8 mouse cellular contexts compared by ENCODE assay signal in the genomic region with DNA sequence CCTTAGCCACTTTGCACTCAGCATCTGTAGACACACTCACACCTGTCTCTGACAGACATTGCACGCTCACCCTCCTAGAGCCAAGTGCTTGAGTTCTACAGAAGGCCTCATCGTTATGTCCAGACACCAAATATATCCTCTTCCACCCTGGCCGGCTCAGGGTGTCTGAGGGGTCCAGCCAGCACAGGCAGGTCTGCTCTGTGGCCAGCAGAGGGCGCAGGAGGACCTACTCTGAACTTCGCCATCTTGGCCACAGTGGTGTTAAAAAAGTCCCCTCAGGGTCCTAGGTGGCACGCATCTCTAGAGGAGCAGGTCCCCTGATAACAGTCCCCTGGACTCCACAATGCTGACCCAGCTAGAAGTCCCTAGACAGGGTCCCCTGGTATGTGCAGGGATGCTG.
DNase-seq lines count a peak whose midpoint lies in the region; ATAC-seq and TF ChIP-seq lines count a peak whose summit lies in the region.

No protein-coding gene starts in this region.

- ATAC-seq in forebrain, embryonic 13.5 days = peak; percentile 38; the same call in 1 of the 2 replicates

- intact Hi-C loops in heart, postnatal 36 days (cut with DNase I) = loop anchor here (1.0 to 5.0 kb wide), 3 partner anchors 103 to 305 kb away; no protein-coding TSS in a partner anchor

- H3K9me3 ChIP-seq in forebrain, embryonic 13.5 days (replicated peaks) = no peaks in the 10 kb centered on the region

- no peak overlapping the region for H3K27ac ChIP-seq in forebrain, embryonic 13.5 days

- no peak overlapping the region for H3K4me2 ChIP-seq in forebrain, embryonic 13.5 days

- H3K27me3 ChIP-seq in forebrain, embryonic 13.5 days = no peaks in the 10 kb centered on the region

- WGBS in forebrain, embryonic 13.5 days = 10% methylated on average over 6 of the region's 6 CpGs
- 5% methylated on average over 6 of the region's 6 CpGs for WGBS in lung, adult 2 months

- H3K9ac ChIP-seq in forebrain, embryonic 13.5 days = no peak overlapping the region

- no peak for TF ChIP-seq POLR2A in lung, adult 2 months (IDR thresholded peaks at IDR 0.05; ENCODE audit: borderline replicate concordance, extremely low read depth, low read depth, low read length)

- peaks cover 18% of the 10 kb centered on the region for H3K4me1 ChIP-seq in forebrain, embryonic 13.5 days
- no peaks in the 10 kb centered on the region; the same call in 1 of the 2 replicates for H3K4me1 ChIP-seq in lung, adult 2 months (ENCODE audit: control insufficient read depth, insufficient read depth, low read length)

- TF ChIP-seq CTCF in lung, adult 2 months (IDR thresholded peaks at IDR 0.05; ENCODE audit: insufficient read depth, low read length) = peak; percentile 62

- DNase-seq in ES-CJ7 (ENCODE audit: low read depth, low spot score) = peak; percentile 75
- DNase-seq in c-Kit-positive CD71-negative TER-119-negative erythroid progenitor cells, embryonic 14.5 days (ENCODE audit: low read depth) = peak; percentile 58
- DNase-seq in heart, postnatal 36 days = peak; percentile 58 to 75
- DNase-seq in layer of hippocampus, adult 11-12 months (ENCODE audit: low spot score) = peak; percentile 38
- DNase-seq in lung, adult 2 months = peak; percentile 48
- DNase-seq in retina, embryonic 14.5 days (ENCODE audit: low spot score) = peak; percentile 93
- DNase-seq in urinary bladder, adult 2 months (ENCODE audit: low spot score) = peak; percentile 40

- no peak overlapping the region for H3K4me3 ChIP-seq in forebrain, embryonic 13.5 days
- H3K4me3 ChIP-seq in lung, adult 2 months (replicated peaks; ENCODE audit: extremely low read depth, low read depth, low read length) = no peak overlapping the region

- no peaks in the 10 kb centered on the region for H3K36me3 ChIP-seq in forebrain, embryonic 13.5 days (ENCODE audit: poor library complexity, severe bottlenecking)

Comparison
In these comparisons a context has a peak if more than half of its experiments do, and no peak if none do; other contexts are left out.
1. DNase-seq: peak in every context shown above with its lines; median percentile 93 in retina, embryonic 14.5 days; 75 in ES-CJ7; 66 in heart, postnatal 36 days; 58 in c-Kit-positive CD71-negative TER-119-negative erythroid progenitor cells, embryonic 14.5 days; 48 in lung, adult 2 months; 40 in urinary bladder, adult 2 months; 38 in layer of hippocampus, adult 11-12 months.